In genomic region chr12:71136974-71137491, GRCm38 (mm10) we compare ENCODE assay signal across 8 mouse cellular contexts. TPM values are rescaled to one million over a fixed set of nuclear protein-coding genes. Genes with fewer than 3 reads are reported as not detected.
DNase-seq lines count a peak whose midpoint lies in the region; ATAC-seq and TF ChIP-seq lines count a peak whose summit lies in the region.

No protein-coding gene starts in this region.

- no peaks in the 10 kb centered on the region for H3K9me3 ChIP-seq in embryonic facial prominence, embryonic 14.5 days (ENCODE audit: control insufficient read depth, low read length)
- no peaks in the 10 kb centered on the region for H3K9me3 ChIP-seq in limb, embryonic 14.5 days (ENCODE audit: control insufficient read depth, low read length)
- H3K9me3 ChIP-seq in midbrain, postnatal 0 days (ENCODE audit: low read length) = no peaks in the 10 kb centered on the region

- H3K4me3 ChIP-seq in embryonic facial prominence, embryonic 14.5 days (ENCODE audit: low read depth, low read length) = peak overlapping the region; percentile 80
- H3K4me3 ChIP-seq in heart, adult 2 months = peak overlapping the region; percentile 74
- H3K4me3 ChIP-seq in limb, embryonic 14.5 days (replicated peaks; ENCODE audit: low read length) = peak overlapping the region; percentile 89
- H3K4me3 ChIP-seq in midbrain, postnatal 0 days (ENCODE audit: low read depth, low read length) = peak overlapping the region; percentile 99

- peak overlapping the region; percentile 72 for H3K27ac ChIP-seq in embryonic facial prominence, embryonic 14.5 days (replicated peaks; ENCODE audit: low read depth, low read length)
- H3K27ac ChIP-seq in heart, adult 2 months = peak overlapping the region; percentile 98
- peak overlapping the region; percentile 40 for H3K27ac ChIP-seq in limb, embryonic 14.5 days (replicated peaks; ENCODE audit: low read depth, low read length)
- peak overlapping the region; percentile 77 for H3K27ac ChIP-seq in midbrain, postnatal 0 days (ENCODE audit: low read depth, low read length)

- peaks cover 40% of the 10 kb centered on the region for H3K36me3 ChIP-seq in embryonic facial prominence, embryonic 14.5 days (ENCODE audit: control insufficient read depth, insufficient read depth, low read length)
- peaks cover 6% of the 10 kb centered on the region for H3K36me3 ChIP-seq in heart, adult 2 months (ENCODE audit: control insufficient read depth, insufficient read depth, low read length)
- peaks cover 35% of the 10 kb centered on the region for H3K36me3 ChIP-seq in limb, embryonic 14.5 days (ENCODE audit: control insufficient read depth, insufficient read depth, low read length)
- peaks cover 17% of the 10 kb centered on the region for H3K36me3 ChIP-seq in midbrain, postnatal 0 days (ENCODE audit: insufficient read depth, low read length)

- TF ChIP-seq CTCF in heart, adult 2 months (IDR thresholded peaks at IDR 0.05) = no peak
- TF ChIP-seq CTCF in midbrain, postnatal 0 days (IDR thresholded peaks at IDR 0.05) = no peak

- peak overlapping the region; percentile 89 for H3K4me2 ChIP-seq in embryonic facial prominence, embryonic 14.5 days (ENCODE audit: low read depth, low read length)
- peak overlapping the region; percentile 68 for H3K4me2 ChIP-seq in limb, embryonic 14.5 days (replicated peaks; ENCODE audit: low read depth, low read length, severe bottlenecking)
- peak overlapping the region; percentile 74 for H3K4me2 ChIP-seq in midbrain, postnatal 0 days (ENCODE audit: low read depth, low read length, poor library complexity, severe bottlenecking)

- H3K9ac ChIP-seq in embryonic facial prominence, embryonic 14.5 days (ENCODE audit: low read depth, low read length) = peak overlapping the region; percentile 89
- H3K9ac ChIP-seq in heart, adult 2 months (ENCODE audit: low read depth, low read length) = peak overlapping the region; percentile 60
- H3K9ac ChIP-seq in limb, embryonic 14.5 days (ENCODE audit: low read depth, low read length, severe bottlenecking) = peak overlapping the region; percentile 89
- H3K9ac ChIP-seq in midbrain, postnatal 0 days (replicated peaks; ENCODE audit: low read length, poor library complexity, severe bottlenecking) = peak overlapping the region; percentile 96

- ATAC-seq in embryonic facial prominence, embryonic 14.5 days (ENCODE audit: low read depth) = peak; percentile 84
- peak; percentile 91 for ATAC-seq in limb, embryonic 14.5 days (ENCODE audit: low FRiP score, low read depth)
- ATAC-seq in midbrain, postnatal 0 days (ENCODE audit: low FRiP score) = peak; percentile 85

- TF ChIP-seq EP300 in heart, adult 2 months (IDR thresholded peaks at IDR 0.05; ENCODE audit: insufficient read depth, low read depth, low read length) = no peak

- intact Hi-C loops in heart, adult 2 months (cut with DNase I) = loop anchor here (5.0 kb wide), 1 partner anchor 170 kb away; no protein-coding TSS in a partner anchor

- peaks cover 2% of the 10 kb centered on the region; the same call in 1 of the 2 replicates for H3K79me2 ChIP-seq in heart, adult 2 months (replicated peaks; ENCODE audit: control insufficient read depth, insufficient read depth, low read length)

- peak; percentile 89 for DNase-seq in 3T3-L1 (ENCODE audit: low read depth, low spot score)
- DNase-seq in adrenal gland, postnatal 4 days (ENCODE audit: low spot score in 2 of 2) = peak; percentile 56 to 77
- DNase-seq in embryonic facial prominence, embryonic 14.5 days (ENCODE audit: low spot score) = peak; percentile 93
- peak; percentile 84 to 86 for DNase-seq in heart, adult 2 months
- DNase-seq in kidney, adult 8-10 months = peak; percentile 67 to 79
- DNase-seq in limb, embryonic 14.5 days (ENCODE audit: low spot score) = peak; percentile 93
- DNase-seq in midbrain, postnatal 0 days (ENCODE audit: low spot score) = peak; percentile 94
- DNase-seq in spleen, postnatal 36 days (ENCODE audit: low spot score in 2 of 2) = peak; percentile 74 to 81

- WGBS in embryonic facial prominence, embryonic 14.5 days = under 1% methylated on average over 30 of the region's 30 CpGs
- WGBS in heart, adult 2 months = under 1% methylated on average over 30 of the region's 30 CpGs
- WGBS in limb, embryonic 14.5 days = under 1% methylated on average over 30 of the region's 30 CpGs
- under 1% methylated on average over 30 of the region's 30 CpGs for WGBS in midbrain, postnatal 0 days

- peaks cover 12% of the 10 kb centered on the region for H3K4me1 ChIP-seq in embryonic facial prominence, embryonic 14.5 days (ENCODE audit: control insufficient read depth, insufficient read depth, low read length)
- H3K4me1 ChIP-seq in heart, adult 2 months (ENCODE audit: control insufficient read depth, insufficient read depth, low read length) = peaks cover 2% of the 10 kb centered on the region
- peaks cover 10% of the 10 kb centered on the region for H3K4me1 ChIP-seq in limb, embryonic 14.5 days (ENCODE audit: control insufficient read depth, insufficient read depth, low read length)
- peaks cover 12% of the 10 kb centered on the region for H3K4me1 ChIP-seq in midbrain, postnatal 0 days (ENCODE audit: insufficient read depth, low read length)

- TF ChIP-seq POLR2A in heart, adult 2 months (IDR thresholded peaks at IDR 0.05; ENCODE audit: insufficient read depth, low read depth, low read length) = peak; percentile 75
- no peak; the same call in 1 of the 2 replicates for TF ChIP-seq POLR2A in limb, embryonic 14.5 days (IDR thresholded peaks at IDR 0.05; ENCODE audit: borderline replicate concordance, extremely low read depth, insufficient read depth, insufficient read length)

- H3K27me3 ChIP-seq in embryonic facial prominence, embryonic 14.5 days (replicated peaks; ENCODE audit: control insufficient read depth, insufficient read depth, low read length) = no peaks in the 10 kb centered on the region
- no peaks in the 10 kb centered on the region for H3K27me3 ChIP-seq in heart, adult 2 months (ENCODE audit: control insufficient read depth, insufficient read depth, low read length)
- H3K27me3 ChIP-seq in limb, embryonic 14.5 days (ENCODE audit: control insufficient read depth, insufficient read depth, low read length) = no peaks in the 10 kb centered on the region
- H3K27me3 ChIP-seq in midbrain, postnatal 0 days (ENCODE audit: insufficient read depth, low read length) = no peaks in the 10 kb centered on the region

RNA-seq across cellular contexts. Expression of gene 2700049A03Rik, which starts 0.4 kb away (rescaled TPM):
- total RNA-seq in adrenal gland, postnatal 4 days (2021) = 10 to 100 TPM; 13.3 to 15.1 TPM
- 11.2 and 13.1 TPM in 2 replicates for polyA plus RNA-seq in embryonic facial prominence, embryonic 14.5 days (2014; fragmentation: Nextera tagmentation; extraction: Ambion mirVana)
- total RNA-seq in heart, adult 2 months (2021) = 1 to 10 TPM; 3.0 to 3.4 TPM
- 1.3 and 2.2 TPM in 2 replicates for polyA plus RNA-seq in heart, adult 2 months (2012; rRNA removed)
- polyA plus RNA-seq in limb, embryonic 14.5 days (2012; rRNA removed) = 8.5 and 9.5 TPM in 2 replicates
- polyA plus RNA-seq in limb, embryonic 14.5 days (2014; fragmentation: Nextera tagmentation; extraction: Ambion mirVana) = 12.5 and 18.8 TPM in 2 replicates
- total RNA-seq in midbrain, postnatal 0 days (2014; rRNA removed) = 8.1 and 8.2 TPM in 2 replicates
- 6.1 and 7.1 TPM in 2 replicates for polyA plus RNA-seq in midbrain, postnatal 0 days (2015; fragmentation: Nextera tagmentation; extraction: Ambion mirVana)

RNA-seq across cellular contexts. Expression of gene Timm9, which starts 0.5 kb away (rescaled TPM):
- total RNA-seq in adrenal gland, postnatal 4 days (2021) = 10 to 100 TPM; 53.4 to 55.1 TPM
- polyA plus RNA-seq in embryonic facial prominence, embryonic 14.5 days (2014; fragmentation: Nextera tagmentation; extraction: Ambion mirVana) = 72.8 and 81.0 TPM in 2 replicates
- 10 to 100 TPM; 27.4 to 32.3 TPM for total RNA-seq in heart, adult 2 months (2021)
- polyA plus RNA-seq in heart, adult 2 months (2012; rRNA removed) = 12.1 and 16.7 TPM in 2 replicates
- 39.1 and 53.6 TPM in 2 replicates for polyA plus RNA-seq in limb, embryonic 14.5 days (2012; rRNA removed)
- 73.3 and 74.3 TPM in 2 replicates for polyA plus RNA-seq in limb, embryonic 14.5 days (2014; fragmentation: Nextera tagmentation; extraction: Ambion mirVana)
- 61.7 and 108 TPM in 2 replicates for total RNA-seq in midbrain, postnatal 0 days (2014; rRNA removed)
- 137 and 146 TPM in 2 replicates for polyA plus RNA-seq in midbrain, postnatal 0 days (2015; fragmentation: Nextera tagmentation; extraction: Ambion mirVana)

RNA-seq across cellular contexts. Expression of gene Tomm20l, which starts 25.8 kb away (rescaled TPM):
- 1 to 10 TPM; 5.3 to 7.3 TPM for total RNA-seq in adrenal gland, postnatal 4 days (2021)
- 1.2 TPM in 1 of 2 replicates, not detected in the other for polyA plus RNA-seq in embryonic facial prominence, embryonic 14.5 days (2014; fragmentation: Nextera tagmentation; extraction: Ambion mirVana)
- total RNA-seq in heart, adult 2 months (2021) = under 1 TPM in 1 of 2 experiments, not detected in 1; 0.81 TPM
- polyA plus RNA-seq in heart, adult 2 months (2012; rRNA removed) = not detected in 2 replicates
- not detected in 2 replicates for polyA plus RNA-seq in limb, embryonic 14.5 days (2012; rRNA removed)
- polyA plus RNA-seq in limb, embryonic 14.5 days (2014; fragmentation: Nextera tagmentation; extraction: Ambion mirVana) = not detected in 2 replicates
- 5.4 TPM in 1 of 2 replicates, not detected in the other for total RNA-seq in midbrain, postnatal 0 days (2014; rRNA removed)
- 0.45 TPM in 1 of 2 replicates, not detected in the other for polyA plus RNA-seq in midbrain, postnatal 0 days (2015; fragmentation: Nextera tagmentation; extraction: Ambion mirVana)

Comparison
In these comparisons a context has a peak if more than half of its experiments do, and no peak if none do; other contexts are left out.
1. Peak in every context shown above with its lines: DNase-seq, ATAC-seq, H3K4me3 ChIP-seq and H3K27ac ChIP-seq.
2. H3K27ac ChIP-seq: peak in every context shown above with its lines; median percentile 98 in heart, adult 2 months; 77 in midbrain, postnatal 0 days; 72 in embryonic facial prominence, embryonic 14.5 days; 40 in limb, embryonic 14.5 days.